Mouse (Mus musculus) cortical plate, adult 2 months (tissue): ENCODE data around the gene Adam11.

Source experiments
- CTCF ChIP-seq: fragments of 200-500 bp; IDR thresholded peaks from 2 replicates; pipeline ENCODE4 v1.5.1; 2011; ENCODE audit warnings: mild to moderate bottlenecking, control low read depth, low read length; ENCODE audit not compliant: insufficient read depth; ENCODE audit errors: extremely low read depth
- POLR2A ChIP-seq: fragments of 200-500 bp; IDR thresholded peaks from 2 replicates; pipeline ENCODE4 v1.6.1; 2011; ENCODE audit warnings: mild to moderate bottlenecking, low read length, control low read depth; ENCODE audit not compliant: insufficient read depth; ENCODE audit errors: extremely low read depth

DNA sequence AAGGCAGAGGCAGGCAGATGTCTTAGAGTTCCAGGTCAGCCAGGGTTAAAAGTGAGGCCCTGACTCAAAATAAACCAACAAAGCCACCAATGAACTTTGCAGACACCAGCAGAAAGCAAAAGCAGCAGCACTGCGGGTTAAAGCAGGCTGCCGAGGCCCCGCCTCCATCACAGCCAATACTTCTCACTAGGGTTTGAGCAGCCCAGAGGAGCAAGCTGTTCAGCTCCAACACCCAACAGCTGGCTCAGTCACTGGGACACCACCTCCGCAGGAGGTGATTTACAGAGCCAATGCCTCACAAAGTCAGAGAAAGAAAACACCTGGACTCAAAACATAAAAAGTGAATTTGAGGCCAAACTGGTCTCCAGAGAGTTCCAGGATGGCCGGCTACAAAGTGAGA is 42.2 kb downstream of the Adam11 start:
- TF ChIP-seq POLR2A (no peak), CTCF (no peak)
